Mouse (Mus musculus) neural tube, embryonic 12.5 days (tissue): ENCODE results near the gene Ttc28. TPM values are rescaled to one million over a fixed set of nuclear protein-coding genes. Genes with fewer than 3 reads are reported as not detected.

ENCODE experiments used
- ATAC-seq: fragments of 200-750 bp; cut with Nextera tagmentation; 2 replicates; pipeline ENCODE4 v1.8.0; 2017; ENCODE audit warnings: low read depth, mild to moderate bottlenecking, moderate TSS enrichment, moderate library complexity; ENCODE audit not compliant: low FRiP score
- H3K27ac ChIP-seq: fragments of 300-500 bp; sonication (generic); 2 replicates; pipeline ENCODE4 v1.5.1; 2016
- H3K27me3 ChIP-seq: fragments of 300-500 bp; sonication (generic); replicated peaks from 2 replicates; pipeline ENCODE4 v1.6.1; 2016; ENCODE audit warnings: mild to moderate bottlenecking
- H3K36me3 ChIP-seq: fragments of 300-500 bp; sonication (generic); 2 replicates; pipeline ENCODE4 v1.6.1; 2016; ENCODE audit warnings: mild to moderate bottlenecking
- H3K4me1 ChIP-seq: fragments of 300-500 bp; sonication (generic); 2 replicates; pipeline ENCODE4 v1.6.1; 2016
- H3K4me2 ChIP-seq: fragments of 300-500 bp; sonication (generic); replicated peaks from 2 replicates; pipeline ENCODE4 v1.6.1; 2016; ENCODE audit warnings: mild to moderate bottlenecking
- H3K4me3 ChIP-seq: fragments of 300-500 bp; sonication (generic); 2 replicates; pipeline ENCODE4 v1.5.1; 2016
- H3K9ac ChIP-seq: fragments of 300-500 bp; sonication (generic); 2 replicates; pipeline ENCODE4 v1.6.1; 2016; ENCODE audit warnings: mild to moderate bottlenecking
- H3K9me3 ChIP-seq: fragments of 300-500 bp; sonication (generic); 2 replicates; pipeline ENCODE4 v1.6.1; 2016; ENCODE audit warnings: mild to moderate bottlenecking
- WGBS: fragments of 180-500 bp; shearing (Covaris S2); methylation state at CpG from one replicate; pipeline ENCODE4 v1.1.7; 2016; 5-methylcytosine and 5-hydroxymethylcytosine counted together
- polyA plus RNA-seq: library from polyadenylated mRNA; unstranded; fragments of >200 nt; fragmentation: Nextera tagmentation; extraction: Ambion mirVana; gene quantifications from 2 replicates; pipeline ENCODE4 v1.2.1, GENCODE M21; 2016

Gene Ttc28
- polyA plus RNA-seq, 1 experiment from 2014 or later, result 21.8 TPM

DNA sequence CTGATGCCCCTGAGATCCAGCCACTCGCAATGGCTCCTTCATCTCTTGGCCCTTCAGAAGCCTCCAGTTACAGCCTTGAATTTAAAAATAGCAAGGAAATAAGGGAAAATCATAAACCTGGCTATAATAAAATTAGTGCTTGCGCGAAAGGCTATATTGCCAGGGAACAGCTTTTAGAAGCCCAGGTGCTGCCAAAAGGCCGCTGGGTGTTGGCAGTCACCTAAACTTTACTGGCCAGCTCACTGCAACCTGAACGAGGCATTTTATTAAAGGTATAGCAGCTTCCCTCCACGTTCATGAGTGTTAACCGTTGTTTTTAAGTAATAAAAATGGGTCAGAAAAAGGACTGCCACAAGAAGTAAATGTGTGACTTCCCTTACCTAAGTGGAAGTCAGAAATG, 240.7 kb downstream of the Ttc28 start:
- Histone ChIP-seq H3K4me1 (peaks cover 44% of the 10 kb centered on the region), H3K9ac (no peak overlapping the region), H3K27ac (no peak overlapping the region), H3K4me2 (no peak overlapping the region), H3K36me3 (no peaks in the 10 kb centered on the region), H3K9me3 (no peaks in the 10 kb centered on the region), H3K27me3 (0 out of 2 replicates have a peak, but pooled peaks cover 6% of the 10 kb centered on the region), H3K4me3 (no peak overlapping the region)
- ATAC-seq, result no peak
- WGBS, result 78% methylated on average over 7 of the region's 7 CpGs

DNA sequence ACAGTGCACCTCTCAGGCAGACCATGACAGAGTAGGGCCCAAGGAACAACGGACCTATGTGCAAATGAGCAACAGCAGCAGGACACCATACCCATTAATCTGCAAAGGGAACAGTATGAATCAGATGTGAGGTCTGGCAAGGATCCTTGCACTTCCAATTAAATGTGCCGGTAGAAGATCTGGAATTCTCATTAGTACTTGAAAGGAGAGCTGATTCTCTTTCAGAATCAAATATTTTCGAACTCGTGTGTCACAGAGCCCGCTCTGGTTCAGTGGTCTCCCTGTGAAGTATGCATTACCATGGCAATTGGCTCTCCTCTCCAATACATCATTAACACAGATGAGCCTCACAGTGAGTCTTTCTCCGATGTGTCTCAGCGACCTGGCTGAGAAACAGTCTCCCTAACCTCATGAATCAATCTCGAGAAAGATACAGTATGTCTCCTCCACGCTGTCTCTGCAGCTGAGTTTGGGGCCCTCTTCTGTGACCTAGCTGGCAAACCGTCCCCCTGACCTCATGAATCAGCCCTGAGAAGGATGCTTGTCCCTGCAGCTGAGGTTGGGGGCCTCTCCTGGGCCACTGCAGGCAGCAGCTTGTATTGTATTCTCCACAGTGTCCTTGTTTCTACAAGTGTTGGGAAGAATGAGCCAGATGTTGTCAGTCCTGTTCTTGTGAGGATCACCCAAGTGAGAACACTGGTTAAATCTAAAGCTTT, 241.3 kb downstream of the Ttc28 start:
- 45% methylated on average over 10 of the region's 10 CpGs for WGBS
- Histone ChIP-seq H3K4me3 (no peak overlapping the region), H3K4me2 (no peak overlapping the region), H3K36me3 (no peaks in the 10 kb centered on the region), H3K27me3 (0 out of 2 replicates have a peak, but pooled peaks cover 6% of the 10 kb centered on the region), H3K4me1 (peaks cover 39% of the 10 kb centered on the region), H3K9me3 (no peaks in the 10 kb centered on the region), H3K9ac (no peak overlapping the region), H3K27ac (no peak overlapping the region)
- ATAC-seq, result no peak

DNA sequence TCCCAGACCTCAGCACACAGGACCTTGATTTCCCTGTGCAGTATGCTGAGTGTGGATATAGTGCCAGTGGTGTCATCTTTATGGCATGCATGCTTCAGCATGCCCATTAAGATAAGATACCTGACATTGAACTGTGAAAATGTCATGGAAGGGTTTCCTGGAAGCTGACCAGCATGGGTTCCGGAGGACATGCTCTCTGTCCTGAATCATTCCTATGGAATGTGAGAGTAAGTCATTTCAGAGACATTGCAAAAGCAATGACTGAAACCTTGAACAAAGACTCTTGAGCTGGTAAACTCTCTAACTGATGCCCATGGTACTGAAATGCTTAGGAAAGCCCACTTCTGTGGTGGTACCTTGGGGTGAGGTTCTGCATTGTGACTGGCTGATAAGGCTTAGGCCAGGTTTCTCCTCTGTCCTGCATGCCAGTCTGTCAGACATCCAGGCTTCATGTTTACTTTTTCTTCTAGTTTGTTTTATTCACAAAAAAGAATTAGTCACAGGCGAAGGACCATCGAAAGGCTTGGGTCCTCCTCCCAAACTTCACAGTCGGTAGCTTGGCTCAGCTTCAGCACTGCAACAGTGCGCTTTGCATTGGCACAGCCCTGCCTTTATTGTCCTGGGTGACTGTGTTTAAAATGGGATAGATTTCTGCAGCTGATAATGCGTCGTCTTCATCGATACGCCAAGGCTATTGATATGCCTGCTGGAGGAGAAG, 242.9 kb downstream of the Ttc28 start:
- Histone ChIP-seq H3K9ac (no peak overlapping the region), H3K27ac (no peak overlapping the region), H3K4me3 (no peak overlapping the region), H3K4me1 (peaks cover 37% of the 10 kb centered on the region), H3K36me3 (no peaks in the 10 kb centered on the region), H3K4me2 (no peak overlapping the region), H3K27me3 (0 out of 2 replicates have a peak, but pooled peaks cover 6% of the 10 kb centered on the region), H3K9me3 (no peaks in the 10 kb centered on the region)
- WGBS, result 68% methylated on average over 9 of the region's 9 CpGs
- ATAC-seq, result no peak

DNA sequence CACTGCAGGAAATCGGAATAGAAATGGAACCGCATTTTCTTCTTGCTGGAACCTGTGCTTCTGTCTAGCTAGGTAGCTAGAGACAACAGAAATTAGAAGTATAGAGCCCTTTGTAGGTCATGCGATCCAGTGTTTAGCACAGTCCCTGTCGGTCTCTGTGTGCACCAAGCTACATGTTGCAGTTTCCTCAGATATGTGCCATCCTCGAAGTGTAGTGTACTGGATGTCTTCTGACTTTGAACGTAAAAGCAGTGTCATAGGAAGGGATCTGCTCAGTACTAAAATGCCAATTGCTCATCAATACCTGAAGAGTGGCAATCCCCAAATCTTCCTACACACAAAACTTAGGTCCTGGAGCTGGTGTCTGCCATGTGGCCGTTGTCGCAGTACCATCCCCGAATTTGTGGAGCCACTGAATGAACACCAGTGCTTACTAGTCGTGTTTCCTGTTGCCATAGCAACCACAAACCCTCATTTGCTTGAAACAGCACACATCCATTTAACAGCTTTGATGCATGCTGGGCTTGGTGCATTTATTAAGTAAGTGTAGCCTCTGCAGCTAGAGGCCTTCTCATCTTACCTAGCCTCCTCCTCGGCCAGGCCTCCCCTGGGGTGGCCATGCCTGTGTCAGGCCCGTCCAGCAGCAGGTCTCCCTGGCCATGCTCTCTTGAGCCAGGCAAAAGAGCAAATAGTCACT, 243.6 kb downstream of the Ttc28 start:
- Histone ChIP-seq H3K9ac (no peak overlapping the region), H3K4me1 (peaks cover 33% of the 10 kb centered on the region), H3K9me3 (no peaks in the 10 kb centered on the region), H3K36me3 (no peaks in the 10 kb centered on the region), H3K27me3 (0 out of 2 replicates have a peak, but pooled peaks cover 6% of the 10 kb centered on the region), H3K4me3 (no peak overlapping the region), H3K4me2 (no peak overlapping the region), H3K27ac (no peak overlapping the region)
- 43% methylated on average over 12 of the region's 12 CpGs for WGBS
- peak; percentile 56 for ATAC-seq

DNA sequence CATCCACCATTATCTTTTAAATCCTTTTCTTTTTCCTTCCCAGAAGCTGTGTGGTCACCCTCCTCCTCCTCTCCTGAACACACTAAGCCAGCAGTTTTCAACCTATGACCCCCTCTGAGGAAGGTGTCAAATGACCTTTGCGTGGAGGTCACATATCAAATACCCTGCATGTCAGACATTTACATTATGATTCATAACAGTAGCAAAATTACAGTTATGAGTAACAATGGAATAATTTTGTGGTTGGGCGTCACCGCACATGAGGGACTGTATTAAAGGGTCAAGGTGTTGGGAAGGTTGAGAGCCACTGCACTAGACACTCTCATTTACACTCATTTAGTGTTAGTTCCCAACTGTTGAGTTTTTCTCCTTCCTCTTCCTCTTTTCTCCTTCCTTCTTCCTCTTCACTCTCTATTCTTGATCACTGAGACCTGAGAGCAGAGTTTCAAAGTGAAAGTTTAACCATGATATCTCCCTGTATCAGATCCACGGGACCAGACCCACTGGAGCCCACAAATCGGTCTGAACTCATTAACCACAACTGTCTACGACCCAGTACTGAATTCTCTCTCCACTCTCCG, 245.1 kb downstream of the Ttc28 start:
- no peak overlapping the region for H3K9ac ChIP-seq
- no peak for ATAC-seq
- H3K4me2 ChIP-seq, result no peak overlapping the region
- no peak overlapping the region for H3K4me3 ChIP-seq
- WGBS, result 91% methylated on average over 7 of the region's 7 CpGs
- H3K9me3 ChIP-seq, result no peaks in the 10 kb centered on the region
- peaks cover 38% of the 10 kb centered on the region for H3K4me1 ChIP-seq
- no peak overlapping the region for H3K27ac ChIP-seq
- 0 out of 2 replicates have a peak, but pooled peaks cover 6% of the 10 kb centered on the region for H3K27me3 ChIP-seq
- H3K36me3 ChIP-seq, result no peaks in the 10 kb centered on the region

DNA sequence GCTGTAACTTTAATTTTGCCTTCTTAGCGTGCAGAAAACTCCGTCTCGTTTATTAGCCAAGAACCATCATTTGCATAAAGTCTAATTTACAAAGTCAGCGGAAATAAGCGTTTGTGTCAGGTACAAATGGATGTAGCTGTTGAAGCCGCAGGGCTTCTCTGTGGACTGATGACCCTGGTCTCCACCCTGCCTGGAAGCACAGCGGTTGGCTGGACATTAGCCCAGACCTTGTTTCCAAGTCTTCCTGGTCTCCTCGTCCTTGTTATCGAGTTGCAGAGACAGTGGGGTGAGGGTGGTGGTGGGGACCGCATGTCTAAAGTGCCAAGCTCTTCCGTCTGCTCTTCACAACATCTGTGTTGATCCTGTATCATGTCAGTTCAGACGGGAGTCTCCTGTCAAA, 246.1 kb downstream of the Ttc28 start:
- Histone ChIP-seq H3K36me3 (no peaks in the 10 kb centered on the region), H3K4me2 (no peak overlapping the region), H3K9ac (no peak overlapping the region), H3K27me3 (0 out of 2 replicates have a peak, but pooled peaks cover 6% of the 10 kb centered on the region), H3K4me1 (peaks cover 33% of the 10 kb centered on the region), H3K27ac (no peak overlapping the region), H3K9me3 (no peaks in the 10 kb centered on the region), H3K4me3 (no peak overlapping the region)
- ATAC-seq, result no peak
- whole genome bisulfite sequencing, result 79% methylated on average over 12 of the region's 12 CpGs

DNA sequence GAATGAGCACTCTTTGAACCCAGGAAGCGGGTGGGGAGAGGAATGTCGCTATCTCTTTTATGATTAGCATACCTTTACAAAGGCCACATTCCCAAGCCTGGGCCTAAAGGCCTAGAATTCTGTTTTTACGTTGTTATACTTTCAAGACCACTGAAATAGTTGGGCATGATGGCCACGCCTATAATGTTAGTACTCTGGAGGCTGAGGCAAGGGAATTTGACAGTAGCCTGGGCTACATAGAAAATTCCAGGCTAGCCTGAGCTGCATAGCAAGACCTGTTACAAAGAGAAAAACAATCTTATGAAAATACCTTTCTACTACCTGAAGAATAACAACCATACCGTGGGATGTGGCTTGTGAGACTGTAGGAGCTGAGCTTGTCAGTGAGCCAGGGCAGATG, 248.2 kb downstream of the Ttc28 start:
- H3K4me3 ChIP-seq, result no peak overlapping the region
- H3K4me1 ChIP-seq, result peaks cover 20% of the 10 kb centered on the region
- no peaks in the 10 kb centered on the region for H3K9me3 ChIP-seq
- H3K27me3 ChIP-seq, result 0 out of 2 replicates have a peak, but pooled peaks cover 3% of the 10 kb centered on the region
- ATAC-seq, result no peak
- H3K9ac ChIP-seq, result no peak overlapping the region
- no peaks in the 10 kb centered on the region for H3K36me3 ChIP-seq
- H3K4me2 ChIP-seq, result no peak overlapping the region
- no peak overlapping the region for H3K27ac ChIP-seq
- 76% methylated on average over 5 of the region's 5 CpGs for WGBS

DNA sequence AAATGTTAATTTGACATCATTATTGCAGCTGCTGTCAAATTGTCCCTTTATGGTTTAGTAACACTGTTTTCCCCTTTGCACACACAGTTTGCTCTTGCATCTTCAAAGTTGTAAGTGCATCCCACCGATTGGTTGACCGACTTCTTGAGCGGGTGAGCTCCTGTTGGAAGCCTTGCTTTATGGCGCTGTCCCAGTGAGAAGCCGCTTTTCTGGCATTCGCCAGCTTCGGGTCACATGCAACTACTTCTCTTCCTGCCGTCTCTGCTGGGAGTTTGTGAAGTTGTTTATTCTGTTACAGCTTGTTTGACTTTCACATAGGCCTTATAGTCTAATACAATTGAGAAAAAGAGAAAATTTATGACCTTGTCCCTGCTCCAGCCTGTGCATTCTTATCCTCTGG, 250.5 kb downstream of the Ttc28 start:
- Histone ChIP-seq H3K9me3 (no peaks in the 10 kb centered on the region), H3K27me3 (0 out of 2 replicates have a peak, but pooled peaks cover 2% of the 10 kb centered on the region), H3K4me3 (no peak overlapping the region), H3K27ac (no peak overlapping the region), H3K4me2 (no peak overlapping the region), H3K36me3 (no peaks in the 10 kb centered on the region), H3K4me1 (peaks cover 10% of the 10 kb centered on the region; the same call in 1 of the 2 replicates), H3K9ac (no peak overlapping the region)
- WGBS, result 78% methylated on average over 8 of the region's 8 CpGs
- ATAC-seq, result no peak

DNA sequence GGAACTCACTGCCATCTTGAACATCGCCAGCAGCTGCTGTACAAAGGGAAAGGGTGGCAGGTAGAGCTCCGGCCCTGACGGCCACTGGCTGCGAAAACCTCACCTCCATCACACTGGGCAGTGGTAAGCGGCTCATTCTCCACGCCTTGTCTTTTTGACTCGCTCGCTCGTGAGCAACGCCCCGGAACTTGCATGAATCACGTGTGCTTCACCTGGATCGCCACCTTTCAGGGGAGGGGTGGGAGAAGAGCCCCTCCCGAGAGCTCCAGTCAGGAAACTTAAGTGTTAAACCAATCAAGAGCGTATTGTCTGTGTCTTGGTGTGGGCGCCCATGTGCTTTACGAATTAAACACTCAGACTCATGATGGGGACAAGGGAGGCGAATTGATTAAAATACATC, 252.0 kb downstream of the Ttc28 start:
- Histone ChIP-seq H3K4me1 (peaks cover 15% of the 10 kb centered on the region), H3K9me3 (no peaks in the 10 kb centered on the region), H3K9ac (no peak overlapping the region), H3K27ac (no peak overlapping the region), H3K36me3 (no peaks in the 10 kb centered on the region), H3K27me3 (no peaks in the 10 kb centered on the region), H3K4me2 (no peak overlapping the region), H3K4me3 (no peak overlapping the region)
- WGBS, result 92% methylated on average over 18 of the region's 18 CpGs
- ATAC-seq, result no peak

DNA sequence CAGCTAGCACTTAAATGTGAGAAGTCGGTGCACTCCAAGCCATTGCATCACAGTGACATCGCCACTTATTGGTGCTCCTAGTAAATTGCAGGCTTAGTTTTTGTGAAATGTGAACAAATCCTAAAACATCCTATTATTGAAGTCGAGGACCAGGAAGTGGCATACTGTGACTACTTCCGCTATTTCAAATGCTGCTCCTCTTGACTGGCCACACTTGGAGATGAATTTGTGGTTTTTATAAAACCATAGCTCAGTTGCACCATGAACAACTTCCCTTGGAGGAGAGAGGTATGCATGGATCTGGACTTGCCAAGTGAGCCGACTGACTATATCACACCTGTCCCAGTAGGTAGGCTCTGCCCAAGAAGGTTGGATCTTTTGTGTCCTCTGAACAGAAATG, 253.5 kb downstream of the Ttc28 start:
- Histone ChIP-seq H3K36me3 (no peaks in the 10 kb centered on the region), H3K4me1 (peaks cover 31% of the 10 kb centered on the region), H3K4me3 (no peak overlapping the region), H3K9ac (no peak overlapping the region), H3K4me2 (no peak overlapping the region), H3K9me3 (no peaks in the 10 kb centered on the region), H3K27ac (no peak overlapping the region), H3K27me3 (no peaks in the 10 kb centered on the region)
- ATAC-seq, result no peak
- 93% methylated on average over 5 of the region's 5 CpGs for WGBS

DNA sequence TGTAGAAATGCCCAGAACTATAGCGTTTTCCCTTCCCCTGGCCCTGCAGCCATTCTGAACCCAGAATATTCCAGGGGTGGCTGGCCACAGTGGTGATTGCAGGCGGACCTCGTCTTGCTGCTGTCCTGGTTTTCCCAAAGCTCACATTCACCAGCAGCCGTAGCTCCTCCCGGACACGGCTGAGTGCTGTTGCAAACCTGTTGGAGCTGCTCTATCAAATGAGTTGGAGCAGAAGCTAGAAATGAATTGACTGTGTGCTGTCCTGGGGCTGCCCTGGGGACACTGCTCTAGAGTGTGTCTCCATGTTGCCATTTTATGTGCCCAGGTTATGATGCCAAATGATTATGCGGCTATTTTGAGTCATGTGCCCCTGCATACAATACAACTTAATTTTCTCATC, 254.2 kb downstream of the Ttc28 start:
- no peak for ATAC-seq
- no peaks in the 10 kb centered on the region for H3K9me3 ChIP-seq
- peaks cover 37% of the 10 kb centered on the region for H3K4me1 ChIP-seq
- H3K9ac ChIP-seq, result no peak overlapping the region
- H3K4me2 ChIP-seq, result no peak overlapping the region
- no peaks in the 10 kb centered on the region for H3K36me3 ChIP-seq
- 86% methylated on average over 7 of the region's 7 CpGs for WGBS
- H3K27me3 ChIP-seq, result no peaks in the 10 kb centered on the region
- H3K27ac ChIP-seq, result no peak overlapping the region
- no peak overlapping the region for H3K4me3 ChIP-seq

DNA sequence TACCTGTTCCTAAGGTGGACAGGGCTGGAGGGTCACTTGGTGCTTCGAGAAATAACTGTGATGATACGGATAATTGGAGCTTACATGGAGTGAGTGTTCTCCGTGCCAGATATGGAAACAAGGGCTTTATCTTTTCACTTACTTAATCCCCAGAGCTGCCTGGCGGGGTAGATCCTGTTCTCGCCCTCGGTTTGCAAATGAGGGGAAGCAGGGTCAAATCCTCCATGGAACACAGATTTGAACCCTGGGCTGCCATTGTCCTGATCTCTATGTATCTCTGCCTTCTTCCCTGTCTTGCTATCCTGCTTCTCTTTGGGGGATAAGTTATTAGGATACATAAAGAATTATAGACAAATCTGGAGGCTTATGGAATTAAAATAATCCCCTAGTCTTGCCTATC, 257.7 kb downstream of the Ttc28 start:
- no peak overlapping the region for H3K27ac ChIP-seq
- ATAC-seq, result no peak
- H3K4me2 ChIP-seq, result peak overlapping the region; percentile 14; the same call in 1 of the 2 replicates
- no peak overlapping the region for H3K9ac ChIP-seq
- H3K9me3 ChIP-seq, result no peaks in the 10 kb centered on the region
- WGBS, result 49% methylated on average over 6 of the region's 6 CpGs
- H3K4me3 ChIP-seq, result no peak overlapping the region
- H3K27me3 ChIP-seq, result no peaks in the 10 kb centered on the region
- H3K4me1 ChIP-seq, result peaks cover 53% of the 10 kb centered on the region
- no peaks in the 10 kb centered on the region for H3K36me3 ChIP-seq
